Comparison of ENCODE assay signal across 12 mouse cellular contexts in genomic region chr16:78216752-78217351, GRCm38 (mm10).
DNase-seq lines count a peak whose midpoint lies in the region; ATAC-seq and TF ChIP-seq lines count a peak whose summit lies in the region.
"Had no signal": no experiment of that assay in that cellular context is flagged by ENCODE, and none has a peak within 500 bp of the region (broad histone marks: within the 10 kb centered on the region; RNA-seq: fewer than 3 reads in every experiment).

No protein-coding gene starts in this region.

- H3K9me3 ChIP-seq in heart, postnatal 0 days (replicated peaks; ENCODE audit: control insufficient read depth, low read length): no peaks in the 10 kb centered on the region
- no peaks in the 10 kb centered on the region for H3K9me3 ChIP-seq in liver, embryonic 12.5 days (replicated peaks)
- H3K9me3 ChIP-seq in hindbrain, embryonic 11.5 days (ENCODE audit: control insufficient read depth, low read length): no peaks in the 10 kb centered on the region
- H3K9me3 ChIP-seq: embryonic facial prominence, embryonic 12.5 days; neural tube, embryonic 13.5 days had no signal

- H3K27ac ChIP-seq in heart, postnatal 0 days (ENCODE audit: low read depth): no peak overlapping the region
- H3K27ac ChIP-seq in liver, embryonic 12.5 days: no peak overlapping the region
- no peak overlapping the region for H3K27ac ChIP-seq in hindbrain, embryonic 11.5 days (ENCODE audit: low read depth, low read length)
- H3K27ac ChIP-seq: liver, embryonic 14.5 days; neural tube, embryonic 13.5 days had no signal

- H3K27me3 ChIP-seq in heart, postnatal 0 days (ENCODE audit: control insufficient read depth, insufficient read depth, low read length): no peaks in the 10 kb centered on the region
- no peaks in the 10 kb centered on the region for H3K27me3 ChIP-seq in liver, embryonic 12.5 days (replicated peaks)
- no peaks in the 10 kb centered on the region for H3K27me3 ChIP-seq in hindbrain, embryonic 11.5 days (ENCODE audit: control insufficient read depth, insufficient read depth, low read length)
- H3K27me3 ChIP-seq: embryonic facial prominence, embryonic 12.5 days; neural tube, embryonic 13.5 days had no signal

- no peak for TF ChIP-seq EP300 in heart, postnatal 0 days (IDR thresholded peaks at IDR 0.05; ENCODE audit: low read depth)

- 23% methylated on average over 9 of the region's 9 CpGs for WGBS in heart, postnatal 0 days
- WGBS in liver, embryonic 12.5 days (ENCODE audit: insufficient replicate concordance): 14% methylated on average over 9 of the region's 9 CpGs
- 67% methylated on average over 9 of the region's 9 CpGs for WGBS in hindbrain, embryonic 11.5 days

- H3K4me2 ChIP-seq in heart, postnatal 0 days (ENCODE audit: low read depth, low read length): peak overlapping the region; percentile 58
- H3K4me2 ChIP-seq in liver, embryonic 12.5 days: peak overlapping the region; percentile 38
- no peak overlapping the region for H3K4me2 ChIP-seq in hindbrain, embryonic 11.5 days (replicated peaks; ENCODE audit: low read depth, low read length)
- H3K4me2 ChIP-seq: embryonic facial prominence, embryonic 12.5 days; neural tube, embryonic 13.5 days had no signal

- ATAC-seq in heart, postnatal 0 days (ENCODE audit: insufficient read depth, low read depth): 0 out of 2 replicates have a peak, but pooled peaks have one; percentile 27
- peak; percentile 63 for ATAC-seq in CD4-positive, CD25-positive, alpha-beta regulatory T cell, adult 4 months
- ATAC-seq in activated CD4-positive, CD25-positive, alpha-beta regulatory T cell, adult 4 months: peak; percentile 23
- ATAC-seq in liver, embryonic 12.5 days: no peak
- ATAC-seq in hindbrain, embryonic 11.5 days (ENCODE audit: low FRiP score): no peak

- TF ChIP-seq CTCF in heart, postnatal 0 days (IDR thresholded peaks at IDR 0.05; ENCODE audit: low read depth): no peak

- no peaks in the 10 kb centered on the region for H3K4me1 ChIP-seq in heart, postnatal 0 days (ENCODE audit: control insufficient read depth, insufficient read depth)
- 0 out of 2 replicates have a peak, but pooled peaks cover 2% of the 10 kb centered on the region for H3K4me1 ChIP-seq in liver, embryonic 12.5 days
- no peaks in the 10 kb centered on the region for H3K4me1 ChIP-seq in hindbrain, embryonic 11.5 days (replicated peaks; ENCODE audit: control insufficient read depth, insufficient read depth, low read length)

- peak overlapping the region; percentile 34; the same call in 1 of the 2 replicates for H3K4me3 ChIP-seq in heart, postnatal 0 days (ENCODE audit: low read depth, low read length)
- no peak overlapping the region for H3K4me3 ChIP-seq in liver, embryonic 12.5 days
- no peak overlapping the region for H3K4me3 ChIP-seq in hindbrain, embryonic 11.5 days (ENCODE audit: low read depth, low read length)
- H3K4me3 ChIP-seq: embryonic facial prominence, embryonic 12.5 days; neural tube, embryonic 13.5 days had no signal

- DNase-seq in heart, postnatal 0 days (ENCODE audit: low spot score): peak; percentile 19
- no peak for DNase-seq in heart, adult 8-10 months (ENCODE audit: low spot score)
- DNase-seq in adrenal gland, postnatal 14 days: no peak
- DNase-seq in thymus, postnatal 10 days (ENCODE audit: low spot score in 2 of 2): no peak
- DNase-seq in hindbrain, embryonic 11.5 days (ENCODE audit: low spot score): no peak
- DNase-seq: kidney, postnatal 36 days had no signal

- H3K9ac ChIP-seq in heart, postnatal 0 days (replicated peaks; ENCODE audit: low read depth, low read length): no peak overlapping the region
- no peak overlapping the region for H3K9ac ChIP-seq in liver, embryonic 12.5 days
- no peak overlapping the region for H3K9ac ChIP-seq in hindbrain, embryonic 11.5 days (ENCODE audit: low read depth, low read length)
- H3K9ac ChIP-seq: embryonic facial prominence, embryonic 12.5 days; liver, embryonic 14.5 days; neural tube, embryonic 13.5 days had no signal

- no peaks in the 10 kb centered on the region for H3K36me3 ChIP-seq in heart, postnatal 0 days (replicated peaks; ENCODE audit: control insufficient read depth, insufficient read depth, low read length)
- no peaks in the 10 kb centered on the region for H3K36me3 ChIP-seq in liver, embryonic 12.5 days
- H3K36me3 ChIP-seq in hindbrain, embryonic 11.5 days (ENCODE audit: control insufficient read depth, insufficient read depth, low read length): no peaks in the 10 kb centered on the region
- H3K36me3 ChIP-seq: embryonic facial prominence, embryonic 12.5 days; neural tube, embryonic 13.5 days had no signal

Comparison
In these comparisons a context has a peak if more than half of its experiments do, and no peak if none do; other contexts are left out.
1. ATAC-seq: peak in heart, postnatal 0 days (single experiment), CD4-positive, CD25-positive, alpha-beta regulatory T cell, adult 4 months (single experiment) and activated CD4-positive, CD25-positive, alpha-beta regulatory T cell, adult 4 months (single experiment); none in liver, embryonic 12.5 days (single experiment) and hindbrain, embryonic 11.5 days (single experiment).